Mouse (Mus musculus): Measurements from ENCODE around the gene Actl9. TPM values are rescaled to one million over a fixed set of nuclear protein-coding genes. Genes with fewer than 3 reads are reported as not detected.

The Actl9 gene
- polyA plus RNA-seq, 1 experiment from 2014 or later, result not detected

Other genes starting within 250 kb of the Actl9 start
- not detected in 2 replicates for gene Olfr239, start 241.6 kb upstream of the Actl9 start, polyA plus RNA-seq (2016; fragmentation: Nextera tagmentation; extraction: Ambion mirVana)
- not detected in 2 replicates for gene Olfr1564, start 211.2 kb upstream of the Actl9 start, polyA plus RNA-seq (2016; fragmentation: Nextera tagmentation; extraction: Ambion mirVana)
- 6.1 and 7.0 TPM in 2 replicates for gene Zfp955a, start 177.8 kb upstream of the Actl9 start, polyA plus RNA-seq (2016; fragmentation: Nextera tagmentation; extraction: Ambion mirVana)
- gene Olfr63, start 168.2 kb upstream of the Actl9 start, polyA plus RNA-seq (2016; fragmentation: Nextera tagmentation; extraction: Ambion mirVana), result 0.02 TPM in 1 of 2 replicates, not detected in the other
- 4.0 and 4.2 TPM in 2 replicates for gene Zfp955b, start 143.4 kb upstream of the Actl9 start, polyA plus RNA-seq (2016; fragmentation: Nextera tagmentation; extraction: Ambion mirVana)
- gene Zfp81, start 74.0 kb upstream of the Actl9 start, polyA plus RNA-seq (2016; fragmentation: Nextera tagmentation; extraction: Ambion mirVana), result 4.5 and 5.3 TPM in 2 replicates
- 9.1 TPM in 2 replicates for gene Zfp101, start 38.3 kb upstream of the Actl9 start, polyA plus RNA-seq (2016; fragmentation: Nextera tagmentation; extraction: Ambion mirVana)
- gene Adamts10, start 91.3 kb downstream of the Actl9 start, polyA plus RNA-seq (2016; fragmentation: Nextera tagmentation; extraction: Ambion mirVana), result 12.3 and 13.7 TPM in 2 replicates
- 7.4 and 8.5 TPM in 2 replicates for gene Myo1f, start 122.8 kb downstream of the Actl9 start, polyA plus RNA-seq (2016; fragmentation: Nextera tagmentation; extraction: Ambion mirVana)
- 22.4 and 23.2 TPM in 2 replicates for gene Zfp414, start 196.2 kb downstream of the Actl9 start, polyA plus RNA-seq (2016; fragmentation: Nextera tagmentation; extraction: Ambion mirVana)
- gene Pram1, start 205.2 kb downstream of the Actl9 start, polyA plus RNA-seq (2016; fragmentation: Nextera tagmentation; extraction: Ambion mirVana), result 0.69 and 1.2 TPM in 2 replicates